Mouse (Mus musculus) heart, embryonic 15.5 days (tissue): ENCODE data around the gene Stra6l. TPM values are rescaled to one million over a fixed set of nuclear protein-coding genes. Genes with fewer than 3 reads are reported as not detected.

ENCODE experiments used
- ATAC-seq: fragments of 200-750 bp; cut with Nextera tagmentation; replicated peaks from 2 replicates; pipeline ENCODE4 v1.8.0; 2017; ENCODE audit warnings: low read depth, moderate TSS enrichment; ENCODE audit not compliant: insufficient number of reproducible peaks, insufficient read depth, low FRiP score
- H3K27ac ChIP-seq: fragments of 300-500 bp; sonication (generic); 2 replicates; pipeline ENCODE4 v1.5.1; 2015; ENCODE audit warnings: mild to moderate bottlenecking, inconsistent platforms
- H3K27me3 ChIP-seq: fragments of 300-500 bp; sonication (generic); 2 replicates; pipeline ENCODE4 v1.6.1; 2015; ENCODE audit warnings: inconsistent platforms
- H3K36me3 ChIP-seq: fragments of 300-500 bp; sonication (generic); 2 replicates; pipeline ENCODE4 v1.6.1; 2015; ENCODE audit warnings: mild to moderate bottlenecking, inconsistent platforms
- H3K4me1 ChIP-seq: fragments of 300-500 bp; sonication (generic); replicated peaks from 2 replicates; pipeline ENCODE4 v1.6.1; 2015; ENCODE audit warnings: inconsistent platforms
- H3K4me2 ChIP-seq: fragments of 300-500 bp; sonication (generic); 2 replicates; pipeline ENCODE4 v1.6.1; 2015; ENCODE audit warnings: inconsistent platforms, mild to moderate bottlenecking, moderate library complexity
- H3K4me3 ChIP-seq: fragments of 300-500 bp; sonication (generic); 2 replicates; pipeline ENCODE4 v1.5.1; 2015; ENCODE audit warnings: mild to moderate bottlenecking, inconsistent platforms
- H3K9ac ChIP-seq: fragments of 300-500 bp; sonication (generic); 2 replicates; pipeline ENCODE4 v1.6.1; 2015; ENCODE audit warnings: mild to moderate bottlenecking, inconsistent platforms
- H3K9me3 ChIP-seq: fragments of 300-500 bp; sonication (generic); replicated peaks from 2 replicates; pipeline ENCODE4 v1.6.1; 2016; ENCODE audit warnings: inconsistent platforms
- WGBS: fragments of 180-500 bp; shearing (Covaris S2); methylation state at CpG from one replicate; pipeline ENCODE4 v1.1.7; 2015; ENCODE audit warnings: mixed read lengths; 5-methylcytosine and 5-hydroxymethylcytosine counted together
- polyA plus RNA-seq: library from polyadenylated mRNA; unstranded; fragments of >200 nt; fragmentation: Nextera tagmentation; extraction: Ambion mirVana; gene quantifications from 2 replicates; pipeline ENCODE4 v1.2.1, GENCODE M21; 2015

The Stra6l gene
- polyA plus RNA-seq, result 0.09 and 0.34 TPM in 2 replicates

GRCm38 (mm10) chr4:45848109-45848824 is at the start of gene Stra6l:
Stra6l (plus strand) TSS chr4:45848664.
- no peak within 1 kb of the TSS for H3K9ac ChIP-seq
- H3K27me3 ChIP-seq, result 0 out of 2 replicates have a peak, but pooled peaks cover 4% of the 10 kb centered on the region
- peaks cover 14% of the 10 kb centered on the region for H3K4me1 ChIP-seq
- no peak within 1 kb of the TSS for H3K4me2 ChIP-seq
- ATAC-seq, result no peak
- no peaks in the 10 kb centered on the region for H3K36me3 ChIP-seq
- H3K4me3 ChIP-seq, result no peak within 1 kb of the TSS
- no peaks in the 10 kb centered on the region for H3K9me3 ChIP-seq
- 60% methylated on average over 10 of the region's 10 CpGs for WGBS
- no peak within 1 kb of the TSS for H3K27ac ChIP-seq

- H3K9me3 ChIP-seq, result no peaks in the 10 kb centered on the region
- H3K36me3 ChIP-seq, result peaks cover 16% of the 10 kb centered on the region; the same call in 1 of the 2 replicates
- peak within 1 kb of the TSS; percentile 74 for H3K4me2 ChIP-seq
- H3K4me3 ChIP-seq, result peak within 1 kb of the TSS; percentile 60
- peak; percentile 78 for ATAC-seq
- H3K4me1 ChIP-seq, result peaks cover 34% of the 10 kb centered on the region
- peak within 1 kb of the TSS; percentile 63 for H3K9ac ChIP-seq
- H3K27ac ChIP-seq, result peak within 1 kb of the TSS; percentile 80
- no peaks in the 10 kb centered on the region for H3K27me3 ChIP-seq
- under 1% methylated on average over 26 of the region's 26 CpGs for WGBS
Observed at GRCm38 (mm10) chr4:45798964-45799363, 49.5 kb upstream of the Stra6l start, which contains the start of gene Aldh1b1. Aldh1b1 (plus strand) TSS chr4:45799022.

GRCm38 (mm10) chr4:45799956-45800537 is 48.4 kb upstream of the Stra6l start:
- Histone ChIP-seq H3K9ac (0 out of 2 replicates have a peak overlapping the region, but pooled peaks have one; percentile 2), H3K4me3 (peak overlapping the region; percentile 60)

GRCm38 (mm10) chr4:45802900-45803299 is 45.6 kb upstream of the Stra6l start:
- H3K27me3 ChIP-seq, result no peaks in the 10 kb centered on the region
- H3K9me3 ChIP-seq, result no peaks in the 10 kb centered on the region
- H3K9ac ChIP-seq, result no peak overlapping the region
- 95% methylated on average over 14 of the region's 14 CpGs for WGBS
- ATAC-seq, result no peak
- H3K4me2 ChIP-seq, result no peak overlapping the region
- no peak overlapping the region for H3K27ac ChIP-seq
- H3K4me1 ChIP-seq, result peaks cover 11% of the 10 kb centered on the region
- H3K4me3 ChIP-seq, result no peak overlapping the region
- peaks cover 21% of the 10 kb centered on the region; the same call in 1 of the 2 replicates for H3K36me3 ChIP-seq

More at GRCm38 (mm10) chr4:45799956-45800537, 48.4 kb upstream of the Stra6l start:
- no peak for ATAC-seq
- Histone ChIP-seq H3K36me3 (peaks cover 21% of the 10 kb centered on the region; the same call in 1 of the 2 replicates), H3K4me2 (peak overlapping the region; percentile 74), H3K27ac (peak overlapping the region; percentile 80), H3K4me1 (peaks cover 33% of the 10 kb centered on the region), H3K9me3 (no peaks in the 10 kb centered on the region), H3K27me3 (no peaks in the 10 kb centered on the region)
- 29% methylated on average over 3 of the region's 3 CpGs for WGBS

GRCm38 (mm10) chr4:45808034-45808433 is 40.4 kb upstream of the Stra6l start:
- no peak for ATAC-seq
- Histone ChIP-seq H3K27ac (no peak overlapping the region), H3K36me3 (peaks cover 14% of the 10 kb centered on the region; the same call in 1 of the 2 replicates), H3K27me3 (no peaks in the 10 kb centered on the region; the same call in 1 of the 2 replicates), H3K4me1 (no peaks in the 10 kb centered on the region), H3K9ac (no peak overlapping the region), H3K4me2 (no peak overlapping the region), H3K9me3 (no peaks in the 10 kb centered on the region), H3K4me3 (no peak overlapping the region)
- 54% methylated on average over 7 of the region's 7 CpGs for WGBS

GRCm38 (mm10) chr4:45811250-45811649 is 37.2 kb upstream of the Stra6l start:
- Histone ChIP-seq H3K4me2 (no peak overlapping the region), H3K4me3 (no peak overlapping the region), H3K36me3 (no peaks in the 10 kb centered on the region), H3K4me1 (peaks cover 6% of the 10 kb centered on the region), H3K27me3 (no peaks in the 10 kb centered on the region; the same call in 1 of the 2 replicates), H3K9ac (no peak overlapping the region), H3K27ac (no peak overlapping the region), H3K9me3 (no peaks in the 10 kb centered on the region)
- no peak for ATAC-seq
- WGBS, result 40% methylated on average over 8 of the region's 8 CpGs

- 44% methylated on average over 7 of the region's 7 CpGs for WGBS
- no peak overlapping the region for H3K4me2 ChIP-seq
- no peaks in the 10 kb centered on the region; the same call in 1 of the 2 replicates for H3K27me3 ChIP-seq
- H3K9me3 ChIP-seq, result no peaks in the 10 kb centered on the region
- no peak overlapping the region for H3K9ac ChIP-seq
- no peak overlapping the region for H3K27ac ChIP-seq
- no peak overlapping the region for H3K4me3 ChIP-seq
- H3K4me1 ChIP-seq, result peaks cover 26% of the 10 kb centered on the region
- H3K36me3 ChIP-seq, result no peaks in the 10 kb centered on the region
- ATAC-seq, result no peak
Observed at GRCm38 (mm10) chr4:45815542-45815941, 32.9 kb upstream of the Stra6l start.

GRCm38 (mm10) chr4:45818814-45819207 is 29.7 kb upstream of the Stra6l start:
- 22% methylated on average over 3 of the region's 4 CpGs for WGBS
- no peak overlapping the region; the same call in 1 of the 2 replicates for H3K4me3 ChIP-seq

GRCm38 (mm10) chr4:45819208-45819931 is 29.1 kb upstream of the Stra6l start:
- H3K36me3 ChIP-seq, result no peaks in the 10 kb centered on the region
- peaks cover 15% of the 10 kb centered on the region for H3K27me3 ChIP-seq
- peak; percentile 90 for ATAC-seq
- H3K4me3 ChIP-seq, result peak overlapping the region; percentile 24
- 1% methylated on average over 17 of the region's 17 CpGs for WGBS
- no peaks in the 10 kb centered on the region for H3K9me3 ChIP-seq
- H3K27ac ChIP-seq, result peak overlapping the region; percentile 91
- peak overlapping the region; percentile 3; the same call in 1 of the 2 replicates for H3K9ac ChIP-seq
- H3K4me1 ChIP-seq, result peaks cover 53% of the 10 kb centered on the region
- peak overlapping the region; percentile 58 for H3K4me2 ChIP-seq

More at GRCm38 (mm10) chr4:45818814-45819207, 29.7 kb upstream of the Stra6l start:
- Histone ChIP-seq H3K4me1 (peaks cover 47% of the 10 kb centered on the region), H3K27me3 (peaks cover 9% of the 10 kb centered on the region), H3K9me3 (no peaks in the 10 kb centered on the region), H3K9ac (peak overlapping the region; percentile 43), H3K36me3 (no peaks in the 10 kb centered on the region), H3K27ac (peak overlapping the region; percentile 91), H3K4me2 (peak overlapping the region; percentile 58)
- no peak for ATAC-seq

- H3K4me1 ChIP-seq, result peaks cover 55% of the 10 kb centered on the region
- no peaks in the 10 kb centered on the region for H3K9me3 ChIP-seq
- H3K27ac ChIP-seq, result peak overlapping the region; percentile 91
- peak; percentile 74 for ATAC-seq
- H3K4me2 ChIP-seq, result peak overlapping the region; percentile 58
- WGBS, result 17% methylated on average over 8 of the region's 8 CpGs
- no peak overlapping the region; the same call in 1 of the 2 replicates for H3K9ac ChIP-seq
- peak overlapping the region; percentile 24; the same call in 1 of the 2 replicates for H3K4me3 ChIP-seq
- no peaks in the 10 kb centered on the region for H3K36me3 ChIP-seq
- H3K27me3 ChIP-seq, result peaks cover 24% of the 10 kb centered on the region
Observed at GRCm38 (mm10) chr4:45820074-45820830, 28.2 kb upstream of the Stra6l start.
